Mouse (Mus musculus): ENCODE data around the gene Cyp4f39. TPM values are rescaled to one million over a fixed set of nuclear protein-coding genes. Genes with fewer than 3 reads are reported as not detected.
"Not testable (repeated sequence)": the region's sequence is repeated elsewhere in the genome, so short reads cannot be mapped to it uniquely, and the experiment has no call there.

The Cyp4f39 gene
- polyA plus RNA-seq, 1 experiment from 2014 or later: 0.50 TPM

DNA sequence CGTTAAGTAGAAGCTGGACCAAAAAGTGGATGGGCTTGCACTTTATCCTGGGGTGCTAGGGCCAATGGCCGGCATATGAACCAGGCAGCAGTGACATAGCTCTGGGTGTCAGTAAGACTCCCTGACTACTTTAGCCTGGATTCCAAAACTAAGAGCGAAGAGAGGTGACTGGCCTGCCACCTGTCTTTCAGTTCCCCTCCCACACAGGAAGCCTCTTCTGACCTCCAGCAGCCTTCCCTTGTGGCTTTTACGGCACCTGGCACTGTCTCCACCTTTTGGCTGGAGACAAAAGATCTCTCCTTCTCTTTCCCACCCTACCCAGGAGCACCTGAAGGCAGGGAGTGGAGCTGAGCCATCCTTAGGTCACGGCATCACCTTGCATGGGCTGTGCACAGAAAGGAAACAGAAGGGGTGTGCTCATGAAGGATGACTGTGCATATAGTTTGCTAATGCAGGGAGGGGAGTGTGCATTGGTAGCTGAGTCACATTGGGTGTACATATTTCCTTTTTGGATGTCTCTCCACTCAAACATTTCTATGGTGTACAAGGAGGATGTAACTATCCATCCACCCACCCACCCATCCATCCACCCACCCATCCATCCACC is 22.5 kb downstream of the Cyp4f39 start:
- Histone ChIP-seq H3K9me3 (replicated peaks) (no peaks in the 10 kb centered on the region), H3K4me3 (no peak overlapping the region), H3K27ac (no peak overlapping the region), H3K27me3 (replicated peaks) (peaks cover 15% of the 10 kb centered on the region), H3K9ac (no peak overlapping the region), H3K4me1 (peaks cover 17% of the 10 kb centered on the region; the same call in 1 of the 2 replicates), H3K4me2 (no peak overlapping the region), H3K36me3 (no peaks in the 10 kb centered on the region)
- ATAC-seq: no peak
- WGBS (ENCODE audit: insufficient replicate concordance): 69% methylated on average over 5 of the region's 5 CpGs

DNA sequence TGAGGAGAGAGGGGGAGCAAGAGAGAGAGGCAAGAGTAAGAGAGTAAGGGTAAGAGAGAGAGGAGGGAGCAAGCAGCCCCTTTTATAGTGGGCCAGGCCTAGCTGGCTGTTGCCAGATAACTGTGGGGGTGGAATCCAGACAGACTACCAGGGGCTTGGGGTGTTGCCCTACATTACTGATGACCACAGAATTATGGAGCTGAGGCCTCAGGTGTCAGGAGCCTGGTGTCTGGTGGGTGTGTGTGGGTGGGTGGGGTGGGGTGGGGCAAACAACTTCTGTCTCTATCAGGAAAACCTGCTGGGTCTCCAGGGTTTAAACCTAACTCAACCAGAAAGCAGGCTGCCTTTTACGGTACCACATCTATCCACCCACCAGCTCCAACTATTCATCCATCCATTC is 24.7 kb downstream of the Cyp4f39 start:
- Histone ChIP-seq H3K9ac (no peak overlapping the region), H3K4me3 (no peak overlapping the region), H3K4me1 (peaks cover 17% of the 10 kb centered on the region; the same call in 1 of the 2 replicates), H3K27ac (no peak overlapping the region), H3K27me3 (replicated peaks) (peaks cover 34% of the 10 kb centered on the region), H3K36me3 (no peaks in the 10 kb centered on the region), H3K4me2 (no peak overlapping the region), H3K9me3 (replicated peaks) (no peaks in the 10 kb centered on the region)
- 56% methylated on average over 1 of the region's 1 CpGs for WGBS (ENCODE audit: insufficient replicate concordance)
- ATAC-seq: peak; percentile 55; the same call in 1 of the 2 replicates

DNA sequence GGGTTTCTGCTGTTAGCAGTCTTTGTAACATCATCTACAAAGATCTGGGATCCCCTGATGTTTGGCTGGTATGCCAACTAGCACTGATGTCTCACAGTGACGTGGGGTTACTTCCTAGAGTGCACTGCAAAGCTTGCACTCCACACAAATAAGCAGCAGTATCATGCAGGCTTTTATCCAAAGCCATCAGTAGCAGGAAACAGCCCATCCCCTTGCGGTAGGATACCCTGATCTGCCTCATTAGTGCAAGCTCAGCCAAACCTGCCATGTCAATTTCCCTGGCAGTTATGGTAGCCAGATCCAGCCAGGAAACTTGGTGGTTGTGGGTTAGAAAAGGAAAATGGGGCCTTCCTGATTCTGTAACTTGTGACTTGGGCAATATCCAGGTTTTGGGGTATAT is 26.2 kb downstream of the Cyp4f39 start:
- Histone ChIP-seq H3K9me3 (replicated peaks) (no peaks in the 10 kb centered on the region), H3K4me2 (no peak overlapping the region), H3K9ac (no peak overlapping the region), H3K4me1 (peaks cover 17% of the 10 kb centered on the region; the same call in 1 of the 2 replicates), H3K36me3 (no peaks in the 10 kb centered on the region), H3K4me3 (no peak overlapping the region), H3K27ac (no peak overlapping the region), H3K27me3 (replicated peaks) (peaks cover 48% of the 10 kb centered on the region)
- WGBS (ENCODE audit: insufficient replicate concordance): 40% methylated on average over 2 of the region's 2 CpGs
- no peak for ATAC-seq

DNA sequence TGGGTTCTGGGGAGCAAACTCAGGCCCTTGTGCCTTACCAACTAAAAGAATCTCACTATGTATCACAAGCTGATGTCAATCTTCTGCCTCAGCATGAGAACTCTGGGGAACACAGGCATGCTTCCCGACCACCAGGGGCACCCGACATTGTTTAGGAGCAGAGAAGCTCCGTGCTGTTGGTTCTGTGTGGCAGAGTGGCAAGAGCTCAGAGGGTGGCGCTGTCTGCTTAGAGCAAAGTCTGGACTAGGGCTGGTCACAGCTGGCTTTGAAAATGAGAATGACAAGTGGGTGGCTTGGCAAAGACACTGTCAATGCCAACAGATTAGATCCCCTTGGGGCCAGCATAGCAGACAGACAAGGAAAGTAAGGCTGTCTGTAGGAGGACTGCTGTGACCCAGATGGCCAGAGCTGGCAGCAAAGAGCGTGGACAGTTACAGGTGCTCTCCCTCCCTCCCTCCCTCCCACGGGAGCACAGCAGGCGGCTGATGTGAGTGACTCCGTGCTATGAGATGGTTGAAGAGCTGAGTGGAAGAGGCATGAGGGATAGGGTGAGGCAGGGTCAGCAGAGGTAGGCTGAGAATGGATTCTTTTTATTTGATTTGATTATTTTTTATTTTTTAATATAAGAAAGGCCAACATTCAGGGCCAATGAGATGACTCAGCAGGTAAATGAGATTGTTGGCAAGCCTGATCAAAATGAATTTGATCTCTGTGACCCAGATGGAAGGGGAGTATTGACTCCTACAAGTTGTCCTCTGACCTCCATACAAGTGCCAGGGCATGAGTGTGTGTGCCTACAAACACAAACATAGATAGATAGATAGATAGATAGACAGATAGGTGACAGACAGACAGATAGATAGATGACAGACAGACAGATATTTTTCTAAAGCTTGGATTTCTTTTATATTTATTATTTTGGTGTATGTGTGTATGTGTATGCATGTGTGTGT is 27.3 kb downstream of the Cyp4f39 start:
- 24% methylated on average over 8 of the region's 8 CpGs for WGBS (ENCODE audit: insufficient replicate concordance)
- Histone ChIP-seq H3K4me1 (peaks cover 17% of the 10 kb centered on the region; the same call in 1 of the 2 replicates), H3K27ac (no peak overlapping the region), H3K4me3 (no peak overlapping the region), H3K4me2 (no peak overlapping the region), H3K9me3 (replicated peaks) (no peaks in the 10 kb centered on the region), H3K27me3 (replicated peaks) (peaks cover 58% of the 10 kb centered on the region), H3K9ac (no peak overlapping the region), H3K36me3 (no peaks in the 10 kb centered on the region)
- no peak for ATAC-seq

DNA sequence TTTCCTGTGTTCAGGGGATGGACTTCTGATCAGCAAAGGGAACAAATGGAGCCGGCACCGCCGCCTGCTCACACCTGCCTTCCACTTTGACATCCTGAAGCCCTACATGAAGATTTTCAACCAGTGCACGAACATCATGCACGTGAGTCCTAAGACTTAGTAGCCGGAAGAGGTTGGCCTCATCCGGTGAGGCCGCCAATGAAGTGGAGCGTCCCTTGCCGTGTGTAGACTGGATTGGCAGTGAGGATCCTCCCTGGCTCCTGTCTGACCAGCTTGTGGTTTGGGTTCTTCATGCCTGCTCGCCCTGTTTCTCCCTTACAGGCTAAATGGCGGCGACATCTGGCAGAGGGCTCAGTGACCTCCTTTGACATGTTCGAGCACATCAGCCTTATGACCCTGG is 29.2 kb downstream of the Cyp4f39 start:
- no peak overlapping the region for H3K4me2 ChIP-seq
- H3K9me3 ChIP-seq (replicated peaks): no peaks in the 10 kb centered on the region
- ATAC-seq: no peak
- peaks cover 68% of the 10 kb centered on the region for H3K27me3 ChIP-seq (replicated peaks)
- H3K4me3 ChIP-seq: no peak overlapping the region
- H3K36me3 ChIP-seq: no peaks in the 10 kb centered on the region
- 62% methylated on average over 14 of the region's 14 CpGs for WGBS (ENCODE audit: insufficient replicate concordance)
- H3K27ac ChIP-seq: no peak overlapping the region
- H3K9ac ChIP-seq: no peak overlapping the region
- peaks cover 14% of the 10 kb centered on the region; the same call in 1 of the 2 replicates for H3K4me1 ChIP-seq

DNA sequence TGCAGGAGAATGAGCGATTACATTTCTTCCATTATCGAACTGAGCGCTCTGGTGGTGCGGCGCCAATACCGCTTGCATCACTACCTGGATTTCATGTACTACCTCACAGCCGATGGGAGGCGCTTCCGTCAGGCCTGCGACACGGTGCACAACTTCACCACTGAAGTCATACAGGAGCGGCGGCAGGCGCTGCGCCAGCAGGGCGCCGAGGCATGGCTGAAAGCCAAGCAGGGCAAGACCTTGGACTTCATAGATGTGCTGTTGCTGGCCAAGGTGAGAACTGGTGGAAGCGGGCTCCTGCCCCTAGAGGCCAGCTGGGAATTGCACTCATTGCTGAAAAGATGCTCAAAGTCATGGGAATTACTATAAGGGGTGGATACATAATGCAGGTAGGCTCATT is 30.7 kb downstream of the Cyp4f39 start:
- no peaks in the 10 kb centered on the region for H3K36me3 ChIP-seq
- H3K9ac ChIP-seq: no peak overlapping the region
- H3K4me2 ChIP-seq: peak overlapping the region; percentile 35
- H3K27me3 ChIP-seq (replicated peaks): peaks cover 69% of the 10 kb centered on the region
- no peak overlapping the region for H3K4me3 ChIP-seq
- no peak overlapping the region for H3K27ac ChIP-seq
- no peaks in the 10 kb centered on the region for H3K9me3 ChIP-seq (replicated peaks)
- WGBS (ENCODE audit: insufficient replicate concordance): 19% methylated on average over 18 of the region's 18 CpGs
- ATAC-seq: no peak
- H3K4me1 ChIP-seq: peaks cover 2% of the 10 kb centered on the region; the same call in 1 of the 2 replicates

DNA sequence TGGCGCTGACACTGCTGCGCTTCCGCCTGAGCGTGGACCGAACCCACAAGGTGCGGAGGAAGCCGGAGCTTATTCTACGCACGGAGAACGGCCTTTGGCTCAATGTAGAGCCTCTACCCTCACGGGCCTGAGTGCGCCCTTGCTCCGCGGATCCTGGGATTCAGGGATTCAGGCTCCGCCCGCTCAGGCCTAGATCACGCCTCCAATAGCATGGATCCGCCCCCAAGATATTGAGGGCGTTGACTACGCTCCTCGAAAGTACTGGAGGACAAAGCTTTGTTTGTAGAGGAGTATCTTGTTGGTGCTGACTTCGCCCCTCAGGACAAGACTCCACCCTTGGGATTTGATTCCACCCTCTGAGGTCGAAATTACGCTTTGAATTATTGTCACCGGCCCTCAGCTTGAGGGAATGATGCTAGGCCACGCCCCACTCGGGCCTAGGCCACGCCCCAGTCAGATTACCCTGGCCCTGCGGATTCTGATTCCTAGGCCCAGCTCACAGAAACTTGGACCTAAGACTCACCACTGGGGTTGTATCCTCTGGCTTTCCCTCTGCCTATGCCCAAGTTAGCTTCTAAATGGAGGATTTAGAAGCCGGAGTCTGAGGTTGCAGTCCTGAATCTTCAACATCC is 39.9 kb downstream of the Cyp4f39 start:
- Histone ChIP-seq H3K27me3 (replicated peaks) (peaks cover 26% of the 10 kb centered on the region), H3K9me3 (replicated peaks) (no peaks in the 10 kb centered on the region), H3K36me3 (no peaks in the 10 kb centered on the region), H3K4me1 (peaks cover 6% of the 10 kb centered on the region; the same call in 1 of the 2 replicates), H3K4me3 (peak overlapping the region; percentile 45), H3K9ac (0 out of 2 replicates have a peak overlapping the region, but pooled peaks have one; percentile 5), H3K27ac (no peak overlapping the region), H3K4me2 (peak overlapping the region; percentile 68)
- WGBS (ENCODE audit: insufficient replicate concordance): 10% methylated on average over 30 of the region's 30 CpGs
- 0 out of 2 replicates have a peak, but pooled peaks have one; percentile 44 for ATAC-seq

DNA sequence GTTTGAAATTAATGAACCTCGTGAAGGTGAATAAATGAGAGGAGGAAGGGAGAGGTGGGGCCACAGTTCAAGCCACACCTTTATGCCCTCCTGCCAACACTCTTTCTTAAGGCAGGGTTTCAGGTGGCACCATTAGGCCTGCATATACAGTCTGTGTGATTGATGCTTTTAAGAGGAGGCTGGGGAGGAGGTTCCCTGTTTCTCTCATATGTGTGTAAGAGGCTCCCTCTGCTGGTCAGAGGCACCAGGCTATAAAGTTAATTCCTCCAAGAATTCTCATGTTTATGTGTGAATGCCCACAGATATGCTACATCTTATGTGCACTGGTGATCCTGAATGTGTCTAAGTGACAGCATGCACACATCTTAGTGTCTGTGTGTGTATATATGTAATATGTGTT is 42.1 kb downstream of the Cyp4f39 start:
- 42% methylated on average over 1 of the region's 1 CpGs for WGBS (ENCODE audit: insufficient replicate concordance)

DNA sequence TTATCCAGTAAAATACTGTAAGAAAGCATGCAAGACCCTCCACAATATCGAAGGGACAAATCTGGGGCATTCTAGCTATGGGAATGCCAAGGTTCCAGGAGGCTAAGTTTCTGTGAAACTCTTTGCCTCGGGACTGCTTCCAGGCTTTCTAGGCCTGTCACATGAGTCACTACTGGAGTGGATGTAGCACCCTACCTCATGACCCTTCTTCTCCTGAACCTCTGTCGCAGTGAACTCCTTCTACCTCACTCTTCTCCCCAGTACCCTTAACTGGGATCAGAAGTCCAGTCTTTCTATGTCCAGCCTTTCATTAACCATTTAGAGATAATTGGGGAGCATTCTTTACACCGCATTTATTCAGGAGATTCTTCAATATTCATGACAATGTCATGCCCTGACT is 48.0 kb downstream of the Cyp4f39 start:
- H3K4me2 ChIP-seq; H3K36me3 ChIP-seq; H3K9me3 ChIP-seq (replicated peaks); H3K27ac ChIP-seq; H3K27me3 ChIP-seq (replicated peaks); ATAC-seq; H3K9ac ChIP-seq; H3K4me3 ChIP-seq; H3K4me1 ChIP-seq: not testable (repeated sequence)
- WGBS (ENCODE audit: insufficient replicate concordance): 67% methylated on average over 4 of the region's 4 CpGs

More for the DNA sequence above, 42.1 kb downstream of the Cyp4f39 start:
- no peak for ATAC-seq
- Histone ChIP-seq H3K27ac (no peak overlapping the region), H3K36me3 (no peaks in the 10 kb centered on the region), H3K27me3 (replicated peaks) (peaks cover 22% of the 10 kb centered on the region), H3K4me3 (no peak overlapping the region), H3K9ac (no peak overlapping the region), H3K9me3 (replicated peaks) (no peaks in the 10 kb centered on the region), H3K4me2 (no peak overlapping the region), H3K4me1 (peaks cover 6% of the 10 kb centered on the region; the same call in 1 of the 2 replicates)

DNA sequence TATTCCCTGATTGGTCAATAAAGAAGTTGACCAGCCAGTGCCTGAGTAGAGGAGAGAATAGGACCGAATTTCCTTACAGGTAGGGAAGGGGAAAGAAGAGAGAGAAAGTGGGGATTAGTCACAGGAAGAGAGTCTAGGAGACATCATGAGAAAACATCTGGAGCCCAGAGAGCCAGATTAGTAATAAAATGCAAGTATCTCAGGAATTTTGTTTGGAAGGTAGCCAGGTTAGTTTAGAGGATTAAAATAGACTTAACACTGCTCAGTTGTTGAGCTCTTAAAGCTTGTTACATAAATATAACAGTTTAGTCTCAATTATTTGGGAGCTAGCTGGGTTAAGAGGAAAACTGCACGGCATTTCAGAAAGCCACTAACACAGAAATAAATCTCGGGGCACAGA is 48.5 kb downstream of the Cyp4f39 start:
- no peak overlapping the region for H3K9ac ChIP-seq
- H3K4me3 ChIP-seq: no peak overlapping the region
- H3K36me3 ChIP-seq: no peaks in the 10 kb centered on the region
- peaks cover 5% of the 10 kb centered on the region; the same call in 1 of the 2 replicates for H3K27me3 ChIP-seq (replicated peaks)
- no peak overlapping the region for H3K4me2 ChIP-seq
- WGBS (ENCODE audit: insufficient replicate concordance): 63% methylated on average over 3 of the region's 3 CpGs
- peaks cover 10% of the 10 kb centered on the region; the same call in 1 of the 2 replicates for H3K4me1 ChIP-seq
- no peaks in the 10 kb centered on the region for H3K9me3 ChIP-seq (replicated peaks)
- ATAC-seq: no peak
- no peak overlapping the region for H3K27ac ChIP-seq

DNA sequence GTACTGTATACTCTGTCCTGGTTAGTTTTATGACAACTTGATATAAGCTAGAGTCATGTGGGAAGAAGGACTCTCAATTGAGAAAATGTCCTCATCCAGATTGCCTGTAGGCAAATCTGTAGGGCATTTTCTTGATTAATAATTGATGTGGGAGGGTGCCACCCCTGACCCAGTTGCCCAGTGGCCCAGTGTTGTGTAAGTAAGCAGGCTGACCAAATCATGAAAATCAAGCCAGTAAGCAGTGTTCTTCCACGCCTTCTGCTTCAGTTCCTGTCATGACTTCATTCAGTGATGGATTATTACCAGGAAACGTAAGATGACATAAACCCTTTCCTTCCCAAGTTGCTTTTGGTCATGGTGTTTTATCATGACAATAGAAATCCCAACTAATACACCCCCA is 50.6 kb downstream of the Cyp4f39 start:
- H3K27me3 ChIP-seq (replicated peaks): peaks cover 5% of the 10 kb centered on the region; the same call in 1 of the 2 replicates
- no peaks in the 10 kb centered on the region for H3K36me3 ChIP-seq
- 46% methylated on average over 2 of the region's 2 CpGs for WGBS (ENCODE audit: insufficient replicate concordance)
- no peak overlapping the region for H3K4me3 ChIP-seq
- no peak overlapping the region for H3K9ac ChIP-seq
- peaks cover 22% of the 10 kb centered on the region for H3K4me1 ChIP-seq
- H3K27ac ChIP-seq: no peak overlapping the region
- H3K9me3 ChIP-seq (replicated peaks): no peaks in the 10 kb centered on the region
- no peak for ATAC-seq
- no peak overlapping the region for H3K4me2 ChIP-seq

All from liver, embryonic 12.5 days (tissue).